Mouse (Mus musculus): ENCODE measurements around the gene Ybx1. TPM values are rescaled to one million over a fixed set of nuclear protein-coding genes. Genes with fewer than 3 reads are reported as not detected.

The Ybx1 gene
- polyA plus RNA-seq (2012; ENCODE audit: insufficient read depth, insufficient read length, low replicate concordance, missing spikeins), result 690 TPM in 1 of 2 replicates, not detected in the other

- H3K4me1 ChIP-seq (ENCODE audit: control insufficient read depth, insufficient read depth, low read length), result peaks cover 7% of the 10 kb centered on the region; the same call in 1 of the 2 replicates
- TF ChIP-seq CTCF (IDR thresholded peaks at IDR 0.05; ENCODE audit: insufficient read depth, low read depth, low read length), result no peak
- TF ChIP-seq POLR2A (IDR thresholded peaks at IDR 0.05; ENCODE audit: insufficient read depth, low read depth, low read length), result peak; percentile 63
- WGBS, result under 1% methylated on average over 61 of the region's 61 CpGs
These were observed at the start of gene Ybx1 for GRCm38 (mm10) chr4:119294415-119295133. TSS of gene Ybx1 (minus strand) at chr4:119294604.

DNA sequence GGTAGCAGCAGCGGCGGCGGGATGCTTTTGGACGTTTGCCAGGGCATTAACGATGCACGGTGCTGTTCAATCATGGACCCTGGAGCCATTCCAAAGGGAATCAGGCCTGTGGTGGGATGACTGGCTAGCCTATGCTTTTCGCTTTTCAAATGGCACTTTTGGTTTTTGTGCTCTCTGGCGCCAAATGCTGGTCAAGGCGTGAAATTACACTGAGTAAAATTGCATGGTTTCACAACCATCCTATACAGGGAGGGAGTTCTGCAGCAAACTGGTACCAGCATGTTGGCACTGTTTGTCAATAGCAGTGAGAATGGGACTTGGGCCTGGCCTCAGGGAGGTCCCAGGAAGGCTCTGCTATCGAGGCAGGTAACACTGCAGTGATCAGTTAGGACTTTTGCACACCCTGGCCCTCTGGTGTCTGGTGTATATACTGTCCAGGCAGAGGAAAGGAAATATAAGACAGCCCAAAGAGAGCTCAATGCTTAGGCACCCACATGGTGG lies 44.5 kb upstream of the Ybx1 start:
- no peaks in the 10 kb centered on the region for H3K4me1 ChIP-seq (ENCODE audit: control insufficient read depth, insufficient read depth, low read length)
- H3K4me3 ChIP-seq (ENCODE audit: insufficient read depth, low read depth, low read length), result no peak overlapping the region
- WGBS, result 2% methylated on average over 10 of the region's 10 CpGs
- TF ChIP-seq CTCF (IDR thresholded peaks at IDR 0.05; ENCODE audit: insufficient read depth, low read depth, low read length) (peak; percentile 61), POLR2A (IDR thresholded peaks at IDR 0.05; ENCODE audit: insufficient read depth, low read depth, low read length) (no peak)
- no peak overlapping the region for H3K27ac ChIP-seq (ENCODE audit: insufficient read depth, low read depth, low read length)

More at GRCm38 (mm10) chr4:119294415-119295133, at the start of gene Ybx1:
- peak within 1 kb of the TSS; percentile 86 for H3K4me3 ChIP-seq (ENCODE audit: insufficient read depth, low read depth, low read length)
- peak within 1 kb of the TSS; percentile 96 for H3K27ac ChIP-seq (ENCODE audit: insufficient read depth, low read depth, low read length)

- Histone ChIP-seq H3K27ac (ENCODE audit: insufficient read depth, low read depth, low read length) (no peak overlapping the region), H3K4me1 (ENCODE audit: control insufficient read depth, insufficient read depth, low read length) (no peaks in the 10 kb centered on the region), H3K4me3 (ENCODE audit: insufficient read depth, low read depth, low read length) (no peak overlapping the region)
- 24% methylated on average over 4 of the region's 4 CpGs for WGBS
- TF ChIP-seq POLR2A (IDR thresholded peaks at IDR 0.05; ENCODE audit: insufficient read depth, low read depth, low read length) (no peak), CTCF (IDR thresholded peaks at IDR 0.05; ENCODE audit: insufficient read depth, low read depth, low read length) (no peak)
These were observed 44.0 kb upstream of the Ybx1 start for GRCm38 (mm10) chr4:119338422-119338821.

DNA sequence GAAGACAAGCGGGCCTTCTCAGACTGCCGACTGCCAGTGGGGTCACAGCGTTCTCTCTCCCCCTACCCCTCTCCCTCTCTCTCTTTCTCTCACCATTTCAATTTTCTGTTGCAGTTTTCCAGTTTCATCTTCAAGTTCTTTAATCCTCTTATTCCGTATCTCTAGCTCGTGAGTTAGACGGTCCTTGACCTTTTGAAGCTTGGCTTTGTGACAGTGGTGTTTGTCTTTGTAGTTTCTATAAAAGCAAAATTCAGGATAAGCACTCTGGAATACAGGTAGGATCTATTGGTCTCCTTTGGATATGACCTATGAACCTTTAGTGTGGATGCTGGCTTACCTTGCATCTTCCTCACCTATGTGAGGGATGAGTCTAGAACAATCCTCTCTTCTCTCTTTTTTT lies 39.1 kb upstream of the Ybx1 start:
- WGBS, result 88% methylated on average over 6 of the region's 6 CpGs
- TF ChIP-seq CTCF (IDR thresholded peaks at IDR 0.05; ENCODE audit: insufficient read depth, low read depth, low read length), result no peak
- TF ChIP-seq POLR2A (IDR thresholded peaks at IDR 0.05; ENCODE audit: insufficient read depth, low read depth, low read length), result no peak
- Histone ChIP-seq H3K4me3 (ENCODE audit: insufficient read depth, low read depth, low read length) (no peak overlapping the region), H3K27ac (ENCODE audit: insufficient read depth, low read depth, low read length) (no peak overlapping the region), H3K4me1 (ENCODE audit: control insufficient read depth, insufficient read depth, low read length) (no peaks in the 10 kb centered on the region)

DNA sequence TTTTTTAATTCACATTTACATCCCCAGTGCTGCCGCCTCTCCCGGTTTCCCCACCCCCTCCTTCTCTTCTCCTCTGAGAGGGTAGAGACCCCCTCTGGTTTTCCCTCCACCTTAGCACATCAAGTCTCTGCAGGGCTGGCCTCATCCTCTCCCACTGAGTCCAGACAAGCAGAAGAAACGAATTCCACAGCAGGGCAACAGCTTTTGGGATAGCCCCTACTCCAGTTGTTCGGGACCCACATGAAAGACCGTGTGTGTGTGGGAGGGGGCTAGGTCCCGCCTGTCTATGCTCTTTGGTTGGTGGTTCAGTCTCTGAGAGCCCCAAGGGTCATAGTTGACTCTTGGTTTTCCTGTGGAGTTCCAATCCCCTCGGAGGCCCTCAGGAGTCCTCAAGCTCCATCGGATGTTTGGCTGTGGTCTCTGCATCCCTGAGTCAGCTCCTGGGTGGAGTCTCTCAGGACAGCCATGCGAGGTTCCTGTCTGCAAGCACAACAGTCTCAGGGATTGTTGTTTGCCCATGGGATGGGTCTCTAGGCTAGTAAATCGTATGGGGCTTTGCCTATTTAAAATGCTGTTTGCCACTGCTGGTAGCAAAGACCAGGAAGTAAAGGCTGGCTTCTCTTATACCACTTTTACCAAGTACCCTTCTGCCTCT lies 26.6 kb upstream of the Ybx1 start:
- 28% methylated on average over 10 of the region's 10 CpGs for WGBS
- peaks cover 5% of the 10 kb centered on the region for H3K4me1 ChIP-seq (ENCODE audit: control insufficient read depth, insufficient read depth, low read length)
- peak overlapping the region; percentile 60 for H3K4me3 ChIP-seq (ENCODE audit: insufficient read depth, low read depth, low read length)
- TF ChIP-seq POLR2A (IDR thresholded peaks at IDR 0.05; ENCODE audit: insufficient read depth, low read depth, low read length) (no peak), CTCF (IDR thresholded peaks at IDR 0.05; ENCODE audit: insufficient read depth, low read depth, low read length) (no peak)
- no peak overlapping the region for H3K27ac ChIP-seq (ENCODE audit: insufficient read depth, low read depth, low read length)

DNA sequence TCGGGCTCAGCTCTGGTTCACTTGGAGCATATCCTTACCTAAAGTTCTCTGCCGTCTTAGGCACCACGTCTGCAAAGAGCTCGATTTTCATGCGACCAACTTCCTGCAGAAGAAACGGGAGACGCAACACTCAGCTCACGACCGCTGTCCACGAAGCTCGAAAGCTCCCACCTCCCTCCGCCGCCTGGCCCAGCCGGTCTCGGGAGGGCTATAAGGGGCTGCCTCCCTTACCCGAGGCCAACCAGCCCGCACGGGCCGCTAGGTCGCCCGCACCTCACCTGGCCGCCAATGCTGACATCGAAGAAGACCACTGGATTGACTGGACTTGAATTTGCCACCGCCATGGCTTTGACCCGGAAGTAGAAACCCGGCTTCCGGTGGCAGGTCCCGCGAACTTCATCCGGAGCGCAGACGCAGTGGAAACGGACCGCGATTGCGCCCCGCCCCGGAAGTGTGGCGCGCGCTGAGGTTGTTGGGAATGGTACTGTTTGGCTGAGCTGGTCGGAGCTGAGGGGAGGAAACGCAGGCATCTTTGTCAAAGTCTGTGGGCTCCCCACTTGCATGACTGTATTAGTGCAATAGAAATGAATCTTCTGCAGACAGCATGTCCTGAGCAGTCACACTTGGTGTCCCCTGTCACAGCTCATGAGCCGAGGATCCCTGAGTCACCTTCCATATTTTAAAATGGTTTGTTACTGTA lies 25.9 kb upstream of the Ybx1 start, which contains the start of gene Ppih:
Gene Ppih, minus strand, starts transcription at position 416 of the 700 bp plus-strand sequence.
- H3K4me1 ChIP-seq (ENCODE audit: control insufficient read depth, insufficient read depth, low read length), result peaks cover 5% of the 10 kb centered on the region
- WGBS, result 1% methylated on average over 44 of the region's 44 CpGs

DNA sequence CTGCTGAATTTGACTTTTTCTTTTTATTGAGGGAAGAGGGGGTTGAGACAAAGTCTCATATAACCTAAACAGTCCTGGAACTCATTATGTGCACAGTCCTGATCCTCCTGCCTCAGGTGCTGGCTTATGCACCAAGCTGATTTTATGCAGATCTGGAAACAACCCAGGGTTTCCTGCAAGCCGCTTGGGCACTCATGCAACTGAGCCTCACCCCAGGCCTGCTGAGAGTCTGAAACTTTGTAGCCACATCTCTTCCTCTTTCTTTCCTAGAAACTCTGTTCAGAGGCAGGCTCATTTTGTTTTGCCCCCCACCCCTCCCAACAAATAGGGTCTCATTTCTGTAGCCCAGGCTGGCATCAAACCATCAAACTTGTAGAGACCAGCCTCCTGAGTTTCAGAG lies 19.4 kb upstream of the Ybx1 start:
- Histone ChIP-seq H3K4me3 (ENCODE audit: insufficient read depth, low read depth, low read length) (no peak overlapping the region), H3K27ac (ENCODE audit: insufficient read depth, low read depth, low read length) (no peak overlapping the region), H3K4me1 (ENCODE audit: control insufficient read depth, insufficient read depth, low read length) (no peaks in the 10 kb centered on the region)
- WGBS, result 96% methylated on average over 1 of the region's 1 CpGs
- no peak for TF ChIP-seq CTCF (IDR thresholded peaks at IDR 0.05; ENCODE audit: insufficient read depth, low read depth, low read length)
- TF ChIP-seq POLR2A (IDR thresholded peaks at IDR 0.05; ENCODE audit: insufficient read depth, low read depth, low read length), result no peak

More for the DNA sequence above, 25.9 kb upstream of the Ybx1 start, which contains the start of gene Ppih:
- H3K27ac ChIP-seq (ENCODE audit: insufficient read depth, low read depth, low read length), result peak within 1 kb of the TSS; percentile 71
- TF ChIP-seq POLR2A (IDR thresholded peaks at IDR 0.05; ENCODE audit: insufficient read depth, low read depth, low read length) (peak; percentile 82), CTCF (IDR thresholded peaks at IDR 0.05; ENCODE audit: insufficient read depth, low read depth, low read length) (no peak)
- peak within 1 kb of the TSS; percentile 60 for H3K4me3 ChIP-seq (ENCODE audit: insufficient read depth, low read depth, low read length)

DNA sequence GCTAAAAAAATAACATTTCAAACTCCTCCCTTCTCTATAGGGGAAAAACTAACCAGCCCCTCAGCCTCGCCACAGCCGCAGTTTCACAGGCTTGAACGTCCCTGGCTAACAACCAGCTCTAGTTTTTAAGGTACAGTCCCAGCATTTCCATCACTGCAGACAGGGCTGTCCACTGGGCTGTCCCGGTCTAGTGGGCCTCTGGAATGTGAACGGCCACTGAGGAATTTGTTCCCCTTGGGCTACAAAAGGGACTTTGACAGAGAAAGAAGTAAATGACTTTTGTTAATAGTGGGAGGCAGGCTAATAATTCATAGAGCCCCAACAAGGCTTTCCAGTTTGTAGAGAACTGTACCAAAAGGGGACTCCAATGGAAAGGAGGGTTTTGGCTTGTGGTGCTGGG lies 11.0 kb upstream of the Ybx1 start:
- 89% methylated on average over 5 of the region's 5 CpGs for WGBS
- TF ChIP-seq POLR2A (IDR thresholded peaks at IDR 0.05; ENCODE audit: insufficient read depth, low read depth, low read length), result no peak
- no peak for TF ChIP-seq CTCF (IDR thresholded peaks at IDR 0.05; ENCODE audit: insufficient read depth, low read depth, low read length)
- Histone ChIP-seq H3K27ac (ENCODE audit: insufficient read depth, low read depth, low read length) (no peak overlapping the region), H3K4me3 (ENCODE audit: insufficient read depth, low read depth, low read length) (no peak overlapping the region), H3K4me1 (ENCODE audit: control insufficient read depth, insufficient read depth, low read length) (no peaks in the 10 kb centered on the region)
